Mouse (Mus musculus) cerebellum, postnatal 25 days (tissue): Measurements from ENCODE around the gene E4f1.

Experiments
- DNase-seq, 2 experiments: peaks; one replicate each; pipeline ENCODE4 v3.0.0; 2021; ENCODE audit warnings: mixed read lengths in 2 of 2

The E4f1 gene

DNA sequence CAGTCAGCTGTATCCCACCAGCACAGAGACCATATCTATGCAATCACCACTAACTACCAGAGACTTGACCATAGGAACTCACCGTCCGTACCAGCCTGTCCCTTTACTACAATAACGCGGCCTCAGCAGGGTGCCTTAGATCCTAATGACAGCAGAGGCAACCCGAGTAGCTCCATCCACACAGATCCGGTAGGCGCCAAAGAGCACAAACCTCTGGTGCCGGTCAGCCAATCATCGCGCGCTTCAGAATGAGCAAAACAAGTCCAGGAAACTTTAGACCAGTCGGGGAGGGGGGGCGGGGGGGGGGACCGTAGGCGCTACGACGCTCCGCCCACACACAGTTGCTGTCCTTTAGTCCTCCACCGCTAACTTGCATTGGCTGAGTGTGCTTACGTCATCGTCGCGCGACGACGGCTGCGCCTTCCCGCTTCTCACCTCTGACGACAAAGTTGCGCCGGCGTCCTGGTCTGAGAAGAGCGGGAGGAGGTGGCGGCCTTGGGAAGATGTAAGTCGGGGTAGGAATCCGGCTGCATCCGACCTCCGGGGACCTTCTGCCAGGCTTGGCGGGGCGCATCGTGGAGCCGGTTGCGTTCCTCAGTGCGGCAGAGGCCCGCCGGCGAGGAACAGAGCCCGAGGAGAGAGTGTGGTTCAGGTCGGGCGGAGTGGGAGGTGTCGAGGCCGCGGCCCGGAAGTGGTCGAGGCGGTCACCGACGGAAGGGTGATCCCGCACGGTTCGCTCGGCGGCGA lies 55.7 kb downstream of the E4f1 start, which contains the start of gene Rnps1:
Gene Rnps1 (plus strand): TSS at position 336 of the 747 bp plus-strand sequence.
- DNase-seq, result peak; percentile 94 to 98

DNA sequence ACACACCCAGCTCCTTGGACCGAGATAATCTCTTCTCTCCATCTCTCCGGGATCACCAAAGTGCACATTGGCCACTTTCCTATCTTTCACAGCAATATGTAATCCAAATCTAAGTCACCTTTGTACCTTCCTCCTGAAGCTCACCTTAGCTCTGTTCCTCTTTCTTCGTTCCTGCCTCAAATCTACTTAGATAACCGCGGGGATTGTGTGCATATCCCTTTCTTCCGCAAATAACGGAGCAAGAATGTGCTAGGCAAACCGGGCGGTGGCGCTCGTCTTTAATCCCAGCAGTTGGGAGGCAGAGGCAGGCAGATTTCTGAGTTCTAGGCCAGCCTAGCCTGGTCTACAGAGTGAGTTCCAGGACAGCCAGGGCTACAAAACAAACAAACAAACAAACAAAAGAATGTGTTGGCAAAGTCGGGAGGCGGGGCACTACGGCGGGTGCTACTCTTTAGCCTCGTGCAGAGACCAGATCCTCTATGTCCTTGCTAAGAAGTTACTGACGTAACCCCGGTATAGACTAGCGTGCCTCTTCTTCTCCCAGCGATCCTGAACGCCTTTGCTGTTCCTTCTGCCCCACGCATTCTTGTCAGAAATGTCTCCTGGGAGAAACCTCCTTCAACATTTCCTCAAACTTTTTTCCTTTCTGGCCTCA lies 56.4 kb downstream of the E4f1 start:
- peak; percentile 28 to 49 for DNase-seq

DNA sequence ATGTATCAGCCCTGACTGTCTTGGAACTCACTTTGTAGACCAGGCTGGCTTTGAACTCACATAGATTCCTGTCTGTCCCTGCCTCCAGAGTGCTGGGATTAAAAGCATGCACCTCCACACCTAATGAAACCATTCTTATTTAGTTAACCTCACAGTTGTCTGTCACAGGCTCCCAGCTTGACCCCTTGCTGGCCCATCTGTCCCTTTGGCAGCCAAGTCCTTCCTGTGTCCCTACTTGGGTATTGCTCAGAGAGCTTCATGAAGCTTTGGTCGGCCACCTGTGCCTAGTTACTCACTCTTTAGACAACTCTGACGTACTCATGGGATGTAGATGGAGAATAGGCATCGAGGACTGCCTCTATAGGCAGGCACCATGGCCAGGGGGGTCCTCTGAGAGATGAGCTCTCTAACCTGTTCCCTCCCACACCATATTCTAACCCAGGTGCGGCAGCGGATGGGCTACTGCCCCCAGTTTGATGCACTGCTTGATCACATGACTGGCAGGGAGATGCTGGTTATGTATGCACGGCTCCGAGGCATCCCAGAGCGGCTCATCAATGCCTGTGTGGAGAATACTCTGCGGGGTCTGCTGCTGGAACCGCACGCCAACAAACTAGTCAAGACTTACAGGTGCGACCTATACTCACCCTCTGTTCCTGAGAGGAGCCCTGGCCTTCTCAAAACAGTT lies 62.9 kb downstream of the E4f1 start:
- DNase-seq, result peak; percentile 77 to 81

DNA sequence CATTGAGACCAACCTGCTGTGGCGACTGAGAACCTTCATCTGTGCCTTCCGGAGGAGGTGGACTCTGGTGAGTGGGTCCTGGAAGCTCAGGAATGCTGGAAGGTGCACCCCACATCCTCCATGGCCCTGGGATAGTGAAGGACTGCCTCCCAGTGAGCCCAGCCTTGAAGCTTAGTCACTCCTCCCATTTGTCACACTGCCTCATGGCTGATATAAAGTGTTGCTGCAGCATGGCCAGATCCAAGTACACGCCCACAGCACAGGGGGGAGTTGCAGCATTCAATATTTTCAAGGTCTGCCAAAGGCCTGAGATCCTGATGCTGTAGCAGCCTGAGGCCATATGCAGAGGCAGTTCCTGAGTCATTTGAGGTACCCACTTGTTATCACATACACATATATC lies 67.7 kb downstream of the E4f1 start:
- no peak for DNase-seq

DNA sequence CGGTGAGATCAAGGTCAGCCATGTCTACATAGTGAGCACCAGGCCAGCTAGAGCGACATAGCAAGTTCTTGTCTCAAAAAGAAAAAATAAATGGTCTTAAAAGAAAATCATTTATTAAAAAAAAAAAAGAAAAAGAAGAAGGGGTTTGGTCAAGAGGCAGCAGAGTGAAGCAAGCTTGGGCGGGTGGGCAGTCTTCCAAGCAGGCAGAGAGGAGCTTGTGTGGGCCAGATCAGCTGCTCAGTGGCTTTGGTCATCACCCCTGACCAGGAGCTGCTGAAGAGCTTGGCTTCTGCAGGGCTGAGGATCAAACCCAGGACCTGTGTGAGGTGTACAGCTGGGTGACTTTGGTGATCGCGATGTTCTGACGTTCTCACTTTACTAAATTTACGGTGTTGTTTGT lies 75.7 kb downstream of the E4f1 start:
- DNase-seq, result peak in 1 of 2 experiments; percentile 46
